Comparison of ENCODE assay signal across 8 mouse cellular contexts in the genomic region with DNA sequence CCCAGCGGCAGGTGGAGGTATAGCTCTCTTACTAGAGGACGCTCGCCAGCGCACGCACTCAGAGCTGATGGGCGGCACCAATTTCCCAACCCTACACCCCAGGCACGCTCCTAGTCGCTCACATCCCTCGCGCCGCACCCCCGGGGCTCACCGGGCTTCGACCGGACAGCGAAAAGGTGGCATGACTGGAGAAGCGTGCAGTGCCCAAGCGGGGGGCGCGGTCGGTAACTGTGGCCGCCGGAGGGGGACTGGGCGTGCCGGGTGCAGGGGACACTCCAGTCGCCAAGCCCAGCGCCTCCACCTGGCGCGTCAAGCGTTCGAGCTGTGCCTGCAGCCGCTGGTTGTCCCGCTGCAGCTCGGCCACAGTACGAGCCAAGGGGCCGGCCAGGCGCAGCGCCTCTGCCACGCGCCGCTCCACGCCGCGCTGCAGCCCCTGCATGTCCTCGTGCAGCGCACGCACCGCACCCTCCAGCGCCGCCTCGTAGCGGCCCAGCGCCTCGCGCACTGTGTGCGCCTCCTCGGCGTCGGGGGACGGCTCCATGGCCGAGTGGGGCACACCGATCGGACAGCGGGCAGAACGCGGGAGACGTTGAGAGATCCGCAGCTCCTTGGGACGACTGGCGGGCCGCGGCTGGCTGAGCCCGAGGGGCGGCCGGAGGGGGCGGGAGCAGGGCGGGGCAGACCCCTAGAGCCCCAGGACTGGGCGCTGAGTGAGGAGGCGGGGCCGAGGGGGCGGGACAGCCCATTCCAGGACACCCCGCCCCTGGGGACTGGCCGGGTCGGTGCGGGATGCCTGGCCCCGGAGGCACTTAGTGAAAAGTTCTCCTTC. TPM values are rescaled to one million over a fixed set of nuclear protein-coding genes. Genes with fewer than 3 reads are reported as not detected.
DNase-seq lines count a peak whose midpoint lies in the region; ATAC-seq and TF ChIP-seq lines count a peak whose summit lies in the region.

Gene Smtnl2, minus strand, starts transcription at position 621 of the 829 bp plus-strand sequence.

- no peaks in the 10 kb centered on the region; the same call in 1 of the 2 replicates for H3K4me1 ChIP-seq in cerebellum, adult 2 months (ENCODE audit: control insufficient read depth, insufficient read depth, low read length)
- H3K4me1 ChIP-seq in forebrain, embryonic 10.5 days, result peaks cover 60% of the 10 kb centered on the region
- H3K4me1 ChIP-seq in heart, embryonic 14.5 days (ENCODE audit: control insufficient read depth in 2 of 2, insufficient read depth in 2 of 2, low read length in 2 of 2), result peaks cover 68 to 75% of the 10 kb centered on the region in 2 experiments
- H3K4me1 ChIP-seq in kidney, postnatal 0 days (replicated peaks; ENCODE audit: insufficient read depth, low read length), result peaks cover 35% of the 10 kb centered on the region
- H3K4me1 ChIP-seq in liver, postnatal 0 days (ENCODE audit: insufficient read depth), result peaks cover 18% of the 10 kb centered on the region
- peaks cover 25% of the 10 kb centered on the region for H3K4me1 ChIP-seq in neural tube, embryonic 15.5 days

- no peak for TF ChIP-seq CTCF in cerebellum, adult 2 months (IDR thresholded peaks at IDR 0.05; ENCODE audit: borderline replicate concordance, insufficient read depth, low read depth, low read length)
- TF ChIP-seq CTCF in kidney, postnatal 0 days (IDR thresholded peaks at IDR 0.05; ENCODE audit: low read depth), result peak; percentile 53
- no peak; the same call in 1 of the 2 replicates for TF ChIP-seq CTCF in liver, postnatal 0 days (IDR thresholded peaks at IDR 0.05; ENCODE audit: low read depth)

- under 1% methylated on average over 86 of the region's 86 CpGs for WGBS in cerebellum, adult 2 months
- WGBS in forebrain, embryonic 10.5 days, result under 1% methylated on average over 86 of the region's 86 CpGs
- under 1% methylated on average over 82 of the region's 86 CpGs for WGBS in heart, embryonic 14.5 days
- under 1% methylated on average over 74 of the region's 86 CpGs for WGBS in kidney, postnatal 0 days
- 2% methylated on average over 80 of the region's 86 CpGs for WGBS in liver, postnatal 0 days (ENCODE audit: insufficient replicate concordance)
- under 1% methylated on average over 82 of the region's 86 CpGs for WGBS in neural tube, embryonic 15.5 days

- peak; percentile 88 for ATAC-seq in heart, embryonic 14.5 days (ENCODE audit: insufficient number of reproducible peaks, insufficient read depth, low FRiP score, low read depth)
- peak; percentile 92 for ATAC-seq in kidney, postnatal 0 days (replicated peaks; ENCODE audit: low FRiP score, low read depth)
- ATAC-seq in liver, postnatal 0 days, result peak; percentile 89
- peak; percentile 86 for ATAC-seq in neural tube, embryonic 15.5 days (ENCODE audit: low FRiP score)

- H3K4me3 ChIP-seq in cerebellum, adult 2 months (replicated peaks; ENCODE audit: insufficient read depth, low read depth, low read length), result peak within 1 kb of the TSS; percentile 23
- H3K4me3 ChIP-seq in forebrain, embryonic 10.5 days, result peak within 1 kb of the TSS; percentile 82
- H3K4me3 ChIP-seq in heart, embryonic 14.5 days (ENCODE audit: control insufficient read depth in 1 of 2, insufficient read depth in 1 of 2, low read depth in 1 of 2, low read length in 2 of 2), result peak within 1 kb of the TSS; percentile 93
- H3K4me3 ChIP-seq in kidney, postnatal 0 days (replicated peaks; ENCODE audit: low read depth, low read length), result peak within 1 kb of the TSS; percentile 74
- H3K4me3 ChIP-seq in liver, postnatal 0 days (ENCODE audit: low read depth, low read length), result peak within 1 kb of the TSS; percentile 51
- H3K4me3 ChIP-seq in neural tube, embryonic 15.5 days (replicated peaks), result peak within 1 kb of the TSS; percentile 62

- no peak for TF ChIP-seq EP300 in liver, postnatal 0 days (IDR thresholded peaks at IDR 0.05; ENCODE audit: low read depth)

- TF ChIP-seq POLR2A in cerebellum, adult 2 months (IDR thresholded peaks at IDR 0.05; ENCODE audit: borderline replicate concordance, insufficient read depth, low read length), result no peak

- no peaks in the 10 kb centered on the region for H3K9me3 ChIP-seq in forebrain, embryonic 10.5 days
- H3K9me3 ChIP-seq in heart, embryonic 14.5 days (ENCODE audit: control insufficient read depth, low read length), result no peaks in the 10 kb centered on the region
- no peaks in the 10 kb centered on the region for H3K9me3 ChIP-seq in kidney, postnatal 0 days (replicated peaks; ENCODE audit: low read length)
- no peaks in the 10 kb centered on the region for H3K9me3 ChIP-seq in liver, postnatal 0 days (ENCODE audit: low read length)
- no peaks in the 10 kb centered on the region for H3K9me3 ChIP-seq in neural tube, embryonic 15.5 days (replicated peaks)

- peak within 1 kb of the TSS; percentile 94 for H3K9ac ChIP-seq in heart, embryonic 14.5 days (ENCODE audit: low read length)
- peak within 1 kb of the TSS; percentile 94 for H3K9ac ChIP-seq in kidney, postnatal 0 days (ENCODE audit: low read depth, low read length)
- peak within 1 kb of the TSS; percentile 54 for H3K9ac ChIP-seq in liver, postnatal 0 days (replicated peaks)
- H3K9ac ChIP-seq in neural tube, embryonic 15.5 days (replicated peaks), result peak within 1 kb of the TSS; percentile 72

- no peaks in the 10 kb centered on the region; the same call in 1 of the 2 replicates for H3K27me3 ChIP-seq in cerebellum, adult 2 months (ENCODE audit: control insufficient read depth, insufficient read depth, low read length)
- H3K27me3 ChIP-seq in forebrain, embryonic 10.5 days (ENCODE audit: poor library complexity, severe bottlenecking), result peaks cover 70% of the 10 kb centered on the region
- no peaks in the 10 kb centered on the region for H3K27me3 ChIP-seq in heart, embryonic 14.5 days (ENCODE audit: control insufficient read depth, insufficient read depth, low read length)
- H3K27me3 ChIP-seq in kidney, postnatal 0 days (ENCODE audit: insufficient read depth, low read length), result no peaks in the 10 kb centered on the region
- H3K27me3 ChIP-seq in liver, postnatal 0 days (ENCODE audit: insufficient read depth, low read length), result peaks cover 12% of the 10 kb centered on the region; the same call in 1 of the 2 replicates
- peaks cover 39% of the 10 kb centered on the region for H3K27me3 ChIP-seq in neural tube, embryonic 15.5 days (replicated peaks)

- no peak within 1 kb of the TSS for H3K27ac ChIP-seq in cerebellum, adult 2 months (ENCODE audit: insufficient read depth, low read length)
- H3K27ac ChIP-seq in forebrain, embryonic 10.5 days, result peak within 1 kb of the TSS; percentile 84
- H3K27ac ChIP-seq in heart, embryonic 14.5 days (replicated peaks in 1 of 2; ENCODE audit: control insufficient read depth in 1 of 2, insufficient read depth in 1 of 2, low read depth in 2 of 2, low read length in 2 of 2), result peak within 1 kb of the TSS; percentile 74 to 96
- peak within 1 kb of the TSS; percentile 98 for H3K27ac ChIP-seq in kidney, postnatal 0 days
- H3K27ac ChIP-seq in liver, postnatal 0 days (ENCODE audit: low read depth), result no peak within 1 kb of the TSS
- peak within 1 kb of the TSS; percentile 63; the same call in 1 of the 2 replicates for H3K27ac ChIP-seq in neural tube, embryonic 15.5 days (replicated peaks)

- peak in 1 of 2 experiments; percentile 25 for DNase-seq in cerebellum, adult 2 months
- no peak for DNase-seq in cerebellum, adult 9-10 months
- peak; percentile 85 for DNase-seq in forebrain, embryonic 10.5 days (ENCODE audit: extremely low spot score, low spot score)
- DNase-seq in kidney, postnatal 0 days (ENCODE audit: low spot score), result peak; percentile 96
- peak; percentile 88 for DNase-seq in liver, postnatal 0 days
- peak; percentile 15 to 23 for DNase-seq in thymus, adult 18-20 months

- H3K36me3 ChIP-seq in forebrain, embryonic 10.5 days (replicated peaks), result no peaks in the 10 kb centered on the region
- H3K36me3 ChIP-seq in heart, embryonic 14.5 days (ENCODE audit: control insufficient read depth, insufficient read depth, low read length), result no peaks in the 10 kb centered on the region
- H3K36me3 ChIP-seq in kidney, postnatal 0 days (ENCODE audit: insufficient read depth, low read length), result no peaks in the 10 kb centered on the region
- H3K36me3 ChIP-seq in liver, postnatal 0 days (replicated peaks; ENCODE audit: insufficient read depth, low read length), result no peaks in the 10 kb centered on the region
- no peaks in the 10 kb centered on the region for H3K36me3 ChIP-seq in neural tube, embryonic 15.5 days

- H3K4me2 ChIP-seq in heart, embryonic 14.5 days (ENCODE audit: low read length), result peak within 1 kb of the TSS; percentile 73
- H3K4me2 ChIP-seq in kidney, postnatal 0 days (ENCODE audit: low read length), result peak within 1 kb of the TSS; percentile 97
- peak within 1 kb of the TSS; percentile 94 for H3K4me2 ChIP-seq in liver, postnatal 0 days (ENCODE audit: low read depth, low read length)
- H3K4me2 ChIP-seq in neural tube, embryonic 15.5 days, result peak within 1 kb of the TSS; percentile 100

RNA-seq across cellular contexts. Expression of gene Smtnl2, which starts in this region (rescaled TPM):
- polyA plus RNA-seq in cerebellum, adult 2 months (2012; rRNA removed), result 1.5 and 1.6 TPM in 2 replicates
- 10.6 and 12.5 TPM in 2 replicates for polyA plus RNA-seq in forebrain, embryonic 10.5 days (2016; fragmentation: Nextera tagmentation; extraction: Ambion mirVana)
- 116 and 122 TPM in 2 replicates for polyA plus RNA-seq in heart, embryonic 14.5 days (2014; fragmentation: Nextera tagmentation; extraction: Ambion mirVana)
- 112 and 129 TPM in 2 replicates for polyA plus RNA-seq in kidney, postnatal 0 days (2015; fragmentation: Nextera tagmentation; extraction: Ambion mirVana)
- 3.5 and 4.0 TPM in 2 replicates for polyA plus RNA-seq in liver, postnatal 0 days (2015; fragmentation: Nextera tagmentation; extraction: Ambion mirVana)
- polyA plus RNA-seq in neural tube, embryonic 15.5 days (2015; fragmentation: Nextera tagmentation; extraction: Ambion mirVana), result 10.2 and 16.1 TPM in 2 replicates

Comparison
In these comparisons a context has a peak if more than half of its experiments do, and no peak if none do; other contexts are left out.
1. H3K27ac ChIP-seq: peak in forebrain, embryonic 10.5 days (single experiment), heart, embryonic 14.5 days (2 of 2), kidney, postnatal 0 days (single experiment) and neural tube, embryonic 15.5 days (single experiment); none in cerebellum, adult 2 months (single experiment) and liver, postnatal 0 days (single experiment).
2. H3K4me3 ChIP-seq: peak in every context shown above with its lines; median percentile 93 in heart, embryonic 14.5 days; 82 in forebrain, embryonic 10.5 days; 74 in kidney, postnatal 0 days; 62 in neural tube, embryonic 15.5 days; 51 in liver, postnatal 0 days; 23 in cerebellum, adult 2 months.
3. Peak in every context shown above with its lines, with median percentiles within 50 percentile points of each other: ATAC-seq, H3K4me2 ChIP-seq and H3K9ac ChIP-seq.